Mouse (Mus musculus): ENCODE measurements around the gene Syde2.
A peak's percentile ranks its signal among the peaks of the same experiment; 100 is the strongest.
"Not testable (repeated sequence)": the region's sequence is repeated elsewhere in the genome, so short reads cannot be mapped to it uniquely, and the experiment has no call there.

The Syde2 gene

DNA sequence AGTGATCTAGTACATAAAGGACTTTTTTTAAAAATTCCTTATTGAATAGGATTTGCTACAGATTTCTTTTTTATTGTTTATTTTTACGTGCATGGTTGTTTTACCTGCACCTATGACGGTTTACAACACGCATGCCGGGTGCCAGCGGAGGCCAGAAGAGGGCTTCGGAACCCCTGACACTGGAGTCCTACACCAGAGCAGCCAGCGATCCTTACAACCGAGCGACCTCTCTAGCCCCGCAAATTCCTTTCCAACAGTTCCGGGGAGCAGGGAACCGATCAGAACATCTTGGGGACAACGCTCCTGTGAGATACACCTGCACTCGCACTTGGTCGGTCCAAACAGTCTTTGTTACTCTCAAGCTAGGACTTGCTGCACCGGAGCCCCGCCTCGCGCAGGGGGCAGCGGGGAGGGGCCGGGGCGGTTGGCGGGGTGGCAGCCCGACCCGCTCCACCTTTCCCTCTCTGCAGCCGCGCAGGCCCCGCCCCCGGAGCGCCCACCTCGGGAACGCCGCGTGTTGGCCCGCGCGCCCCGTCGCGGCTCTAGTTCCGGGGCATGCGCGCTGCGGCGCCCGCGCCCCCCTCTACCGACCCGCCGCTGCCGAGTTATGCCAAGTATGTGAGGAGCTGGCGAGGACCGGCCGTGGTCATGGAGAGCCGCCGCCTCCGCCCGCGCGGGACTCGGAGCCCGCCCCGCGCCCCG, at the start of gene Syde2:
Syde2 (plus strand) TSS at position 603 of the 702 bp plus-strand sequence.
- peak; percentile 88 for DNase-seq (ENCODE audit: low spot score)

DNA sequence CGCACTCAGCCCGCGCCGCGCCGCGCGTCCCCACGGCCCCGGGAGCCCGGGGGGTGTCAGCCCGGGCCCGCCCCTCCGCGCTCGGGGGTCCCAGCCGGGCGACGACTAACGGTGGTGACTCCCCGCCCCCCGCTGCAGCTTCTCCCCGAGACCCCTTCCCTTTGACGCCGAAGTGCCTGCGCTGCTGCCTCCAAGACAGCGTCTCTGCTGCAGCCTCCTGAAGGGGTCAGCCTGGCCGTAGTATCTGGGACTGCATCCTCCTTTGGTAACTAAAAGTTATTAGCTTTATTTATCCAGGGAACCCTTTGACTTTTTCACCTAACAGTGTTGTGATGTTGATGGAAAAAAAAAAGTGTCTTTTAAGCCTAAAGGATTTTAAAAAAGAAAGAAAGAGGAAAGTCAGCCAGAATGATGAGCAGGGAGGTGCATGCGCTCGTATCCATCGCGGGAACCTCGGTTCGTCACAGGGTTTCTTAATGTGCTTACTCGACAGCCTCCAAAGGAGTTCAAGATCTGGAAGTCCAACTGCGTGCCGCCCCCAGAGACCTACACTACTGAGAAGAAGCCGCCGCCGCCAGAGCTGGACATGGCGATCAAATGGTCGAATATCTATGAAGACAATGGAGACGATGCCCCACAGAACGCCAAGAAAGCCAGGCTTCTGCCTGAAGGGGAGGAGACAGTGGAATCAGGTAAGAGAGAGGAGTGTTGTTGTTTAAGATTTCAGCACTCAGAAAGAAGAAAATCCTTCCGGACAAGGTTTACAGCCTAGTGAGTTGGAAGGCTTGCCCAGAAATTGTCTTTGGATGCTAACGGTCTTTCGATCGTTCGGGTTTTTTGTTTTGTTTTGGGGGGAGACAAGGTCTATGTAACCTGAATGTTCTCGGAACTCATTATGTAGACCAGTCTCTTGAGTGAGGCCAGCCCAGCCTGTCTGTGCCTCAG, 49.0 kb upstream of the Syde2 start:
- DNase-seq (ENCODE audit: low spot score) = no peak

DNA sequence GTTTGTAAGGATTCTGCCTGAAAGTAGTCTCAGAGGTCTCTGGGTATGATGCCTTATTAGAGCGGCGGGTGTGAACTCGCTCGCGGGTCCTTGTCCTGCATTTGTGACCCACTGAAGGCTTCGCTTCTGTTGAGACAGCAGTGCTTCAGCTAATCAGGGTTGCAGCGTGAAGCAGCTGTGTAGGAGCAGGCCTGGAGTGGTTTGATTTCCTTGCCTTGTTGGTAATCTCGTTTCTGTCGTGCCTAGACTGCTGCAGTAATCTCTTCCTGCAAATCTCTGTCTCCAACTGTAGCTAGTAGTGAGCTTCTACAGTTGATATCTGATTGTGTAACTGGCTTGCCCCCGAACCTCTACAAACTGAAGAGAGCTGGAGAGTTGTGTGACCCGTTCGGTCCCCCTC, 48.3 kb upstream of the Syde2 start:
- no peak for DNase-seq (ENCODE audit: low spot score)

DNA sequence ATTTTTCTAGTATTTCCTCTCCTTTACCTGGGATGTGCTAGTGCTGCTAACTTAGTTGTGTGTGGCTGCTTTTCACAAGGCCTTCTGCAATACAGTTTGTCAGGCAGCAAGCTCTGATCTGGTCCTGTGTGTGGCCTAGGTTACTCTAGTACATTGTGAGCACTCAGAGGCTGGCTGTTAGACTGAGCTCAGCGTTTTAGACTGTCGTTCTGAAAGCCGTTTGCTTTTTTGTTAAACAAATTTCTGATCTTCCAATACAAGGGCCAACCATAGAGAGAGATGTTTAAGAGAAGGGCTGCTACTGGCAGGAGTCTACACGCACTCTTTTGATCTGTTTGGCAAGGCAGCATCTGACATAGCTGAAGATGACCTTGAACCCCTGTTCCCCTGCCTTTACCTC, 47.7 kb upstream of the Syde2 start:
- no peak for DNase-seq (ENCODE audit: low spot score)

DNA sequence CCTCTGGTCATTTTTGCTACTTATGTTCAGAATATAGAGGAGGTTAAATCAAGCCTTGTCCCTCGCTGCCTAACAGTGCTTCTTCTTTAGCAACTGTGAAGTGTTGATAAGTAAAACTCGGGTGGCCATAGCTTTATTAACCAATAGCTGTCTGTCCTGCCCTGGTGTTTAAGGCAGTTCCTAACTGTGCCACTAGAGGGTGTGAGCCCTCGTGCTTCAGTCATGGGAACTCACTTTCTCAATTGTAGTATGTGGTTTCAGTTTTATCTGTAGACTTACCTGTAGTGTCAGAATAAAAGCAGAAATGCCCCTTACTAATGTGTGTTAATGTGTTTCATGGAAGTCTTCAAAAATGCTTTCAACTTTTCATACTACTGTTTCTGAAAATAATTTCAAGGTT, 45.7 kb upstream of the Syde2 start:
- DNase-seq (ENCODE audit: low spot score) = peak; percentile 38

DNA sequence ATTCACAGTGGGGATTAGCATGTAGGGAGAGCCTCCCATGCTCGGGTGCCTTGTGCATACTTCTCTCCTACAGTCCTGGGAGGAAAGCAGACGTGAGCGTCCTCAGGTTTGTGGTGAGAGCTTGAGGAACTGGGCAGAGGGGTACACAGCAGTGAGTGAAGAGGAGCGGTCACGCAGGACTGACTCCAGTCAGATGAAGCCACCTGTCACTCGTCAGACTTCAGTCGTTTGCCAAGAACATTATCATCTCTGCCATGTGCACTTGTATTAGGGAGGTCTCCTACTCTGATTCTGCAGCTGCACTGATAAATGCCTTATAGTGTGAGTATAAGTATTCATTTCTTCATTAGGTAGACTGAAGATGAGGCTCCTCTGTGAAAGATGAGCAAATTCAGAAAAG, 43.3 kb upstream of the Syde2 start:
- DNase-seq (ENCODE audit: low spot score) = no peak

DNA sequence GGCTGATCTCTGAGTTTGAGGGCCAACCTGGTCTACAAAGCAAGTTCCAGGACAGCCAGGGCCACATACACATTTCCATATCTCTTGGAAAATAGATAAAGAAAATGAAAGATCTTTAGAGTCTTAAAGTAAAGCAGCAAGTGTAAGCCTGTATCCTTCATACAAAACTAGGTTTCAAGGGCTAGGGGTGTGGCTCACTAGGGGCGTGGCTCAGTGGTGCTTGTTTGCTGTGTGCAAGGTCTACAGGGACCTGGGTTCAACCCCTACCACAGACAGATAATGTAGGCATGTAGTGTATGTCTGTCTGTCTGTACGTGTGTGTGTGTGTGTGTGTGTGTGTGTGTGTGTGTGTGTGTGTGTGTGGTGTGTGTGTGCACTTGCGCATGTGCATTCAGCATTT, 41.8 kb upstream of the Syde2 start:
- no peak for DNase-seq (ENCODE audit: low spot score)

DNA sequence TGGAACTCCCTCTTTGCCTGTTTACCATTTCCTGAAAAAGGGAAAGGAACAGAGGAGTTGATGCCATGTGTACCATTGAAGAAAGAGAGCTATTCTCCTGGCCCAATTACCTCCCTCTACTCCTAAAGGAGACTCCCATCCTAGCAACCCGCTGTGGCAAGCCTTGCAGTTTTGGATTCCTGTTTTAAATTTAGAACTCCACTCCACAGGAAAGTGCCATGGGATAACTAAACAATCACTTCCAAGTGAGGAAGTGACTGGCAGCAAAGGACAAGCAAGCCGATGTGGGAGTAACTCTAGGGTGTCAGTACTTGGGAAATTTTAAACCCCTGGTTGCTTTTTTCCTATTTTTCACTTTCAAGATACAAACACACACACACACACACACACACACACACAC, 41.0 kb upstream of the Syde2 start:
- no peak for DNase-seq (ENCODE audit: low spot score)

DNA sequence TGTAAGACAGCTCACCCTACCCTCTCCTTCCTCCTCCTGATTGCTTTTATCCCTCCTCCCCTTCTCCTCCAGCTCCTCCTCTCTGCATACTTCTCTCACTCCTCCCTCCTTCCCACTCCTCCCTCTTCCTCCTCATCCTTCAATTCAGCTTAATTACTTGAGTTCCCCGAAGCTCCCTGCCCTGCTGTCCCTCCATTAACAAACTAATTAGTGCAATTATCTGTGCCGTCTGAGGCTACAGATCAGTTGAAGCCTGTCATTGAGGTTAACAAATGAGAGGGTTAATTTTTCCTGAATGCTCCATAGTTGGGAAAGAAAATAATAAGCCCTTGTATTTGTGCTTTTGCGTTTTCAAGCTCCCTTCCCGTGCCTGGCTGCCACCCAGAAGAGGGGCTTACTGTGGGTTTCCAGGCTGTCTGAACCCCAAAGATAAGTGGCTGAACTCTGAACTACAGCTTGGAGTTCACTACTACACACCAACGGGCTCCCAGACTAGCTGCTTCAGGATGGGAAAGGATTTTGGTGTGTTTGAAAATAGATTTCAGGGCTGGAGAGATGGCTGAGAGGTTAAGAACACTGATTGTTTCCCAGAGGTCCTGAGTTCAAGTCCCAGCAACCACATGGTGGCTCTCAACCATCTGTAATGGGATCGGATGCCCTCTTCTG, 40.0 kb upstream of the Syde2 start:
- DNase-seq (ENCODE audit: low spot score) = no peak

DNA sequence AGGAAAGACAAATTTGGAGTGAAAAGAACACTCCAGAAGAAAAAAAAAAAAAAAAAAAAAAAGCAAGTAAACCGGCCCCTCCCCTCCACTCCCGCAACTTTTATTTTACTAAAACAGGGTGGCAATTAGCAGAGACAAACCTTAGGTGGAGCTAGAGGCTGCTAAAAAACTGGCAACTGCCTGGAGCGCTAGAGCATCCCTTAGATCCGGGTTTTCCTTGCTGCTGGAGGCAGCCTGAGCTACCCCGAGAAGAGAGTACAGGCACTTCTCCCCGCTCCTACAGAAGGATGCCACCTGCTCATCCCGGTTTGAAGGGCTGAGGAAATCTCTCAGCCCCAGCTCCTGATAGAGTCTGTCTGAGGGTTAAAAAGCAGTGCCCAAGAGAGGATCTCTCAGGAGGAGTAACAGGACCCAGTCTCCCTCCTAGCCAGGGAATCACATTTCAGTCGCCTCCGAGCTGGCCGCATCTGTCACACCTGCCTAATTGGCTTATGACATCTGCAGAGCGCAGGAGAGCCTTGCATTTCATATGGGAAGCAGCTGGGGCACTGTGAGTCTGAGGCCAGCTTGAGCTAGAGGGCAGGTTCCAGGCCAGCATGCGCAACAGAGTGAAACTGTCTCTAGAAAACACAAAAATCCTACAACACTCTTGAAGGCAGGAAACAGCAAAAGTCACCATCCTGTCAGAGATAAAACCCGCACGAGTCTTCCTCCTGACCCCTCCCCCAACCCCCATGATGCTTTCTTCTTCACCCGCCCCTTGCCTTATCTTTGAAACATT, 37.4 kb upstream of the Syde2 start:
- DNase-seq (ENCODE audit: low spot score) = peak; percentile 28

DNA sequence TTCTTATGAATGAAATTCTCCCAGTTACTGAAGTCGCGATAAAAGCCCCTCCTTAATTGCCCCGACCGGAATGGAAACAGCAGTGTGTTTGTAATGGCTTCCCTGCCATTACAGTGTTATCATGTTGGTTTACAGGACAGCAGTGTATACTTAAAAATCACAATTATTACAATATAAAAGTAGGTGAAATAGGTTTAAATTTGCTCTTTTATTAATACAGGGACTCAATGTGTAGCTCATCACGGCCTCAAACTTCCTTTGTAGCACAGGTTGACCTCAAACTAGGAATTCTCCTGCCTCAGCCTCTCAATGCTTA, 36.9 kb upstream of the Syde2 start:
- no peak for DNase-seq (ENCODE audit: low spot score)

DNA sequence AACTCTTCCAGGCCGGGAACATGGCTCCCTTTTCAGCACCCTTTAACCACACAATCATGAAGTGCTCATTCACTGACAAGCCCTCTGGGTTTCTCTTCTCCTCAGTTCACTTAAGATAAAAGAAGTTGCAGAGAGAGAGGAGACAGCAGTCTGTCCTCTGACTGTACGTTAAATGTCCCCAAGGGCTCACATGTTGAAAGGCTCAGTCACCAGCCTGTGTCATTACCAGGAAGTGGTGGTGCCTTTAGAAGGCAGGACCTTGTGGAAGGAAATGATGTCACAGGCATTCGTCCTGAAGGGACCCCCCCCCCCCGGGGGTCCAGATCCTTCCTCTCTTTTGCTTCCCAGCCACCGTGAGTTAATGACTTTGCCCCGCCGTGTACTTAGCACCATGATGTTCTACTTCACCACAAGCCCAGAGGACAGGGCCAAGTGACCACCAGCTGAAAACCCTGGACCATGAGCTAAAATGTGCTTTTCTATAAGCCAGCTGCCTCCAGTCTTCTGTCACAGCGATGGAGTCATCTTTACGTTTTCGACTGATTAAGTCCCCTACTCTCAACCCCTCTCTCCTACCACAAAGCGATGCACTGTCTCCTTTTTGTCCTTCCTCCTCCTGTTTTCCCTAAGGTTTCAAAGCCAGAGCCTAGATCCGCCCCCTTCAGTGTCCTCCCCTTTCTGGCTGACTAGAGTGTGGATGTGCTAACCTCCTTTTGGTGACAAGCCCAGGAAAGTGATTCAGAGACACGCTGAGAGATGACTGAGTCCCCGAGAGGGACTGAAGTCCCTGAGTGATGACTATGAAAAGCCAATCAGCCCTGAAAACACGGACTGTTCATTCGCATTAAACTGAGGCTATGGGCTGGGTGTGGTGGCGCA, 36.1 kb upstream of the Syde2 start:
- DNase-seq (ENCODE audit: low spot score) = no peak

DNA sequence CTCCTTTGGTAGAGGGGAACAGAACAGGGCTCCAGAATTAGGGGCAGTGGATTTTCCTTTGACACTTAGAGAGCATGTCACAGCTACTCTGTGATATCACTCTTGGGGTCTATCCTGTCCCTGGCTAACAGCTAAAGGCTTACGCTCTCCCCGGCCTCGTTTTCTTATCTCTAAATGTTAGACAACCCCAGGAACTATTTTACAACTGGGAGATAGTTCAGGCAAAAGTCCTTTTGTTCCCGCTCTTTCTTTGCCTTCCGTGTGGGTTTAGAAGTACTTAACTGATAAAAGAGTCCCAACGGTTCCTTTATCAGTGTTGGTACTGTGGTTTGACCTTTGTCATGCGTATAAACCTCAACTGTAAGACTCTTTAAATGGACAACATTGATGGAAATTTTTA, 34.7 kb upstream of the Syde2 start:
- DNase-seq (ENCODE audit: low spot score) = no peak

DNA sequence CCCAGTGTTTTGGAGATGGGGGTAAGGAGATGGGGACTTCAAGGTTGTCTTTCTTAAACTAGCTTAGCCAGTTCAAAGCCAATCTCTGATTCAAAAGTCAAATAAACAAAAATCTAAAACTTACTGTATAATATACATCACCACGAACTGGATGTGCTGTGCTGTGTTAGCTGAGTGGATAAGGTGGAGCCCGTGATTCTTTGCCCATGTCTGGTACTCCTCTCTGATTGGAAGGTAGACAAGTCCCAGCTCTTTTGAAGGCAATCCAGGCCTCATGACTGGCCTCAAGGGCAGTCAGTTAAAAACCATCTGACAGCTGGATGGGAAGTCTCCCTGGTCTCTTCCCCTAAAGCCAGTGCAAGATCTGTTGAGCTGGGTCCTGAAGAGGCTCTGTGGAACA, 34.3 kb upstream of the Syde2 start:
- no peak for DNase-seq (ENCODE audit: low spot score)

DNA sequence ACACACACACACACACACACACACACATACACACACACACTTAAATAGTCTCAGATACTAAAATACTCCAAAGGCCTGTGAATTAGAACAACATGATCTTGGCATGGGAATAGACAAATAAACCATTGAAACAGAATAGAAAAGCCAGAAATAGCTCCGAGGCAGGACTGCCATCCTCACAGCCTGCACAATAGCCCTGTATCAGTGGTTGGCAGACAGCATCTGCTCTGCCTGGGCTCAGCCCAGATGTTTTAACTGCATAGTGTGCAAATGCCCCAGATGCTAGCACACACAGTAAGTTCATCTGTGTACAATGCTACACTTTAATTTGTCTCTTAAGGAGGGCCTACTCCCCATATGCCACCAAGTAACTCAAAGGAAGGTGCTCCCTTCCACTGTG, 27.8 kb upstream of the Syde2 start:
- no peak for DNase-seq (ENCODE audit: low spot score)

DNA sequence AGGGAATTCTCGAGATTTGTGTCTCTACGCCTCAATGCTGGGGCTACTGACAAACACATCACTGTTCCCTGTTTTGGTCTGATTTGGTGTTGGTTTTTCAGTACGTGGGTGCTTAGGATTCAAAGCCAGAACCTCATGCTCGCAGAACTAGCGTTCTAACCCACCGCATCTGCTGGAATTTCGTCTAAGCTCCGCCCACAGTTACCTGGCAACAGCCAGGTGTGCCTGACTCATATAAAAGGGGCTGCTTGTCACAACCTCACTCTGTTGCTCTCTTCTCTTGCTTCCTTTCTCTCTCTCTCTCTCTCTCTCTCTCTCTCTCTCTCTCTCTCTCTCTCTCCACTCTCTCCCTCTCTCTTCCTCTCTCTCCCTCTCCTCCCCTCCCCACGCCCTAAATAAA, 25.3 kb upstream of the Syde2 start:
- no peak for DNase-seq (ENCODE audit: low spot score)

DNA sequence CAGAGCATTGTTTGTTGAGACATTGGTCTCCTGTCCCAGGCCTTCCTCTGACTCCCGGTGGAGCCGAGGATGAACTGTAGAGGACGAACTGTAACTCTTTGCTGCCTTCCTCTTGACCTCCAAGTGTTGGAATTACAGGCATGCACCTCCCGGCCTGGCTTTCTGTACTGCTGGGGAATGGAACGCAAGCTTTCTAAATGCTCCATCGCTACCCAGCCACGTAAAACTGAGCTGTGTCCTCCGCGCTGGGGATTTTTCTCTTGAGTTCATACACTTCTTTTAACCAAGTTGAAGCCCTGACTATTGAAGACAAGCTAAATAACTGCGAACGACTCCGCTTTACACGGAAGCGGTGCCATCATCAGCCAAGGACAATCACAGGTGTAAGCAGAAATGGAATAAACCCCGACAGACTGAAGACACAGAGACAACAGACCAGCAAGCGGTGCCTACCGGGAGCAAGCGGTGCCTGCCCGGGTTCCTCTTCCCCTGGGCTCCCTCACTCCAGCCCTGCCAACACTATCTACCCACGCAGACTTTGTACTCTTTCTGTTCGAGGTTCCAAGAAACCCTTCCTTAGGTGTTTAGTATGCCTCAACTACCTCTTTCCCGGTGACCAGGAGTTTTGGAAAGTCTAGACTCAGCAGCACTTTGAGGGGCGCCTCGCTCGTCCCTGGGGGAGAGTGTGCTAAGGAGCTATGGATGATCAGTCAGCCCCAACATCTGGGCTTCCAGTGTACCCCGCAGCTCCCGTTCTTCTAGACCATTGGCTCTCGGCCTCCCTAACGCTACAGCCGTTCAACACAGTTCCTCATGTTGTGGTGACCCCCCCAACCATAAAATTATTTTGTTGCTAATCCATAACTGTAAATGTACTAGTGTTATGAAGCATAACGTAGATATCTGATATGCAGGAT, 24.3 kb upstream of the Syde2 start:
- DNase-seq (ENCODE audit: low spot score) = no peak

DNA sequence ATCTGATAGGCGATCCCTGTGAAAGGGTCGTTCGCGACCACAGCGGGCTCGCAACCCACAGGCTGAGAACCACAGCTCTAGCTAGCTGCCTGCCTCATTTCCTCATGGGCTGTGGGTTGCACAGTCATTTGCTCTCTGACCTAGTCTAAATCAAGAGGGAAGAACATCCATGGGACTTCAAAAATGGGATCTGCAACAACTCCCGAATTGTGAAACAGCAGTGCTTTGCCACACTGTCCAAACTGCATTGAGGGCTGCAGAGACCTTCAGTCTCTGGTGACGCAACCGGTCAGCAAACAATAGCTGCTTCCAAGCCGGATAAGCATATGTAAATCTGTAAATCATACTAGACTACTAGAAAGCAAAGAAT, 23.7 kb upstream of the Syde2 start:
- peak; percentile 5 for DNase-seq (ENCODE audit: low spot score)

DNA sequence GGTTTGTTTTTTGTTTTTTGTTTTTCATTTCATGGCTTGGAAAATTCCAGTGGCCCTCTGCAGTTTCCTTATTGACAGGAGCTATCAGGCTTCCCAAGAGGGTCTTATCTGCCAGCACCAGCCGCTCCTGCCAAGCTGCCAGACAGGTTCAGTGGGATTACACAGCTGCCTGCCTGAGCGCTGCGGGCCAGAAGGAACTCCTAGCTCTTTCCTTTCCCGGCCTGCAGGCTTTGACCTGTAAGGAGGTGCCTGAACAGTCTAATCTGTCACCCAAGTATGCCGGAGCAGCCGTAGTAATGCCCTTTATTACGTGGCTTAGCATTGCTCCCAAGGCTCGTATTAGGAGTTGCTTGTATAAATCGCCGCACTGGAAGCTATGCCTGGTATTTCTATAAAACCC, 23.2 kb upstream of the Syde2 start:
- DNase-seq (ENCODE audit: low spot score) = no peak

DNA sequence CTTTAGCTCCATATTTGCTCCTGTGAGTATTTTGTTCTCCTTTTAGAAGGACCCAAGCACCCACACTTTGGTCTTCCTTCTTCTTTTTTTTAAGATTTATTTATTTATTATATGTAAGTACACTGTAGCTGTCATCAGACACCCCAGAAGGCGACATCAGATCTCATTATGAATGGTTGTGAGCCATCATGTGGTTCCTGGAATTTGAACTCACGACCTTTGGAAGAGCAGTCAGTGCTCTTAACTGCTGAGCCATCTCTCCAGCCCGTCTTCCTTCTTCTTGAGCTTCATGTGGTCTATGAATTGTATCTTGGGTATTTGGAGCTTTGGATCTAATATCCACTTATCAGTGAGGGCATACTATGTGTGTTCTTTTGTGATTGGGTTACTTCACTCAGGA, 22.1 kb upstream of the Syde2 start:
- DNase-seq (ENCODE audit: low spot score) = not testable (repeated sequence)
